Mouse (Mus musculus) heart, adult 10 weeks (tissue): ENCODE results near the gene Slc25a14. TPM values are rescaled to one million over a fixed set of nuclear protein-coding genes. Genes with fewer than 3 reads are reported as not detected.

Experiments used
- polyA plus RNA-seq: library from polyadenylated mRNA; stranded (reverse); fragments of 350-450 nt; fragmentation: Illumina TruSeq; extraction: RNeasy Lipid Tissue Mini Kit (QIAGEN cat#74804); gene quantifications from one replicate; pipeline ENCODE4 v1.2.3, GENCODE M21; 2014; ENCODE audit warnings: low read depth, low replicate concordance

Slc25a14 gene
- polyA plus RNA-seq, result 2.7 TPM

DNA sequence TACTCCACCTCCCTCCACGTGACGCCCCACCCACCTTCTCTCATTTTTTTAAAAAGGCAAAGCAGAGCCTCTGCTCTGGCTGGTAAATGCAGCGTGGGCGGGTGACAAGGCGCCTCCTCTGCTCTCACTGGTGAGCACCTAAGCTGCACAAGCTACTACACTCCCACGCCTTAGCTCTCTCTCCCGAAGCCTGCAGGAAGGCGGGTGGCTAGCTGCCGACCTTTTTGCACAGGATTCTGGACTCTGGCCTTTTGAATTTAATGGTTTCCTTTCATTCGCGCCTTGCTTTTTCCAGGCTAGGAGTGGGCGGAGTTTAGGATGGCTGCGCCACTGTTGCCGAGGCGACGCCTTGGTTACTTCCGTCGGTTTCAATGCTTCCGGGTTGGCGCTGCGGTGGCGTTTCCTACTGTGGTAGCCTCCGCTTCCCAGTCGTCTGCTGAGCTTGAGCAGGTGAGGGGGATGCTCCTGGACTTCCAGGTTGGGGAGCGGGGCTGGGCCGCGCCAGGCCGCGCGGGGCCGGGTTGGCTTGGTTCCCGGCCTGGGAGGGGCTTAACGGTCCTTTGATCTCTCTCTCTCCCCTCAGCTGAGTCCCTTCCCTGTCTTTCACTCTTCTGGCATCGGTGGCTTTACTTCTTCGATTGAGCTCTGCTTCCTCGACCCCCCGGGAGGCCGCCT is at the start of gene Slc25a14:
Gene Slc25a14, plus strand, starts transcription at position 35 of the 675 bp plus-strand sequence.

DNA sequence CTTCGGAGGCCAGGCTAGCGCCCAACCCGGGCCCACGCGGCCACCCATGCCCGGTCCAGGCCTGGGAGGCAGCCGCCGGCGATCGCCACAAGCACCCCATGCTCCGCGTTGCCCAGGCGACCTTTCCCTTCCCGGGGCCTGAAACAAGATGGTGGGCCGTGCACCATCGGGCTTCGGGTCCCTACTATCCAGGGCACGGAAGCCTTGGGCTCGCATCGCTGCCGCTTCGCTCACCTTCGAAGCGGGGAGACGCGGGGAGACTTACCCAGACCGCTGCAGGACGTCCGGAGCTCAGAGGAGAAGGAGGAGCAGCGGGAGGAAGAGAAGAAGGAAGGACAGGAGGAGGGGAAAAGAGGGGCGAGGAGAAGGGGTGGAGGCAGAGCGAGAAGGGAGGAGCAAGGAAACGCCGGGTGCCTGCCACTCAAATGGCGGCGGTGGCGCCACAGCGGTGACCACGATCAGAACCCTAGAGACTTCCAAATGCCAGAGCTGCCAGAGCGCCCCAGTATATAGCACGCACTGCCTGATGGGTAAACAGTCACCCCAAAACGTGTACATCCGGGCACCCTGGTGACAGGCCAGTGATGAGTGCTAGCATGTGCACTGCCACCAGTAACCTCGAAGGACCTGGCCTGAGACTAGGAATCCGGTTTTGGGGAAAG is 29.0 kb upstream of the Slc25a14 start, which contains the start of gene Zfp280c:
Gene Zfp280c, minus strand, starts transcription at position 406 of the 662 bp plus-strand sequence.

DNA sequence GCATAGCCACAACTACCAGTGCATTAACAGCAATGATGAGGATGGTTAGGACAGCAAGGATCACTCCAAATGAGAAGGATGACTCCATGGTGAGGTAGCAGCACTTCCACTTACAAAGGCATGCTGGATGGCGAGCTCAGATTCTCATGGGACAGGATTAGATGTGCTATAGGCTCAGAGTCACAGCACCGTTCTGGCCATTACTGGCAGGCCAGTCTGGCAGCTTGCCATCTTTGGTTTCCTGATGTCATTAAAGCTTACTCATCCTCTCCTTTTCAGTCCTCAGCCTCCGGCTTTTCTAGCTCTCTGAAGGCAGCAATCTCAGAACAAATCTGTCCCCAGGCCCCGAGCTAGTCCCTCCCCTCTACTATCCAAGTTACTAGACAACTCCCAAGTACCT is 51.0 kb downstream of the Slc25a14 start, which contains the start of gene Gpr119:
Gene Gpr119, minus strand, starts transcription at position 308 of the 400 bp plus-strand sequence.

DNA sequence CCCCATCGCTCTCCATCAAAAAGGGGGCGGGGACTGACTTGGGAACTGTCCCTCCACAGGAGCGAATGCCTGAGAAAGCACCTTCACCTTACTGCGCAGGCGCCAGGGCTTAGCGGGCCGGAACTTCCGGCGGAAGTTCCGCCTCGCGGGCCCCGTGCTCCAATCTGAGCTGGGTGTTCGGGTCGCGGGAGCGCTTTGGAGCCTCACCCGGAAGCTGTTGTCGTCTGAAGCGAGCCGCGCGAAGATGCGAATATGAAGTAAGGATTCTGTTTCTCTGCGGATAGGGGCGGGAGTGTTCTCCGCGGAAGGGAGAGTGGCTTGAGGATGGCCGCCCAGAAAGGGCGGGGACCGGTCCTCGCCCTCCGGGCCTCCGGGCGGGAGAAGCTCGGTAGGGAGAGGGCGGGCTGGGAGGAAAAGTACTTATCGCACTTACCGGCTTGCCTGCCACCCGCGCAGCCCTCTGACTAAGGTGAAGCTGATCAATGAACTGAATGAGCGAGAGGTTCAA is 71.7 kb downstream of the Slc25a14 start, which contains the start of gene Rbmx2:
Gene Rbmx2, plus strand, starts transcription at position 141 of the 508 bp plus-strand sequence.

Other genes with a start within 250 kb of the Slc25a14 start
- 5.7 TPM for gene Elf4, start 160.3 kb upstream of the Slc25a14 start, polyA plus RNA-seq
- gene Aifm1, start 109.8 kb upstream of the Slc25a14 start, polyA plus RNA-seq, result 105 TPM
- gene Rab33a, start 104.1 kb upstream of the Slc25a14 start, polyA plus RNA-seq, result 0.97 TPM
- gene Zfp280c, start 28.9 kb upstream of the Slc25a14 start, polyA plus RNA-seq, result 7.5 TPM
- not detected for gene Gpr119, start 51.1 kb downstream of the Slc25a14 start, polyA plus RNA-seq
- gene Rbmx2, start 71.6 kb downstream of the Slc25a14 start, polyA plus RNA-seq, result 5.0 TPM